Mouse (Mus musculus): Measurements from ENCODE around the gene Hk1. TPM values are rescaled to one million over a fixed set of nuclear protein-coding genes. Genes with fewer than 3 reads are reported as not detected.

The Hk1 gene
- polyA plus RNA-seq, 1 experiment, result 103 TPM

- H3K79me2 ChIP-seq (ENCODE audit: control insufficient read depth, insufficient read depth), result no peaks in the 10 kb centered on the region
- no peaks in the 10 kb centered on the region for H3K36me3 ChIP-seq (ENCODE audit: control insufficient read depth, insufficient read depth)
- H3K4me2 ChIP-seq (ENCODE audit: low read depth), result no peak overlapping the region
- H3ac ChIP-seq (ENCODE audit: control insufficient read depth, insufficient read length), result no peak overlapping the region
- H3K27me3 ChIP-seq (ENCODE audit: control insufficient read depth, insufficient read depth, insufficient read length), result no peaks in the 10 kb centered on the region
- H3K4me3 ChIP-seq, result no peak overlapping the region
- TF ChIP-seq E2F4 (IDR thresholded peaks at IDR 0.05; ENCODE audit: insufficient read depth) (no peak), MYOG (IDR thresholded peaks at IDR 0.05; ENCODE audit: control insufficient read depth in 1 of 3, insufficient read depth in 1 of 3, insufficient read length in 2 of 3, low read depth in 2 of 3) (no peak), REST (IDR thresholded peaks at IDR 0.05; ENCODE audit: insufficient read depth, insufficient read length) (no peak), POLR2A (IDR thresholded peaks at IDR 0.05; ENCODE audit: insufficient read length, low read depth) (no peak), SRF (IDR thresholded peaks at IDR 0.05; ENCODE audit: control insufficient read depth, insufficient read length, low read depth) (no peak), MYOD1 (IDR thresholded peaks at IDR 0.05; ENCODE audit: control insufficient read depth in 1 of 3, insufficient read length in 2 of 3, low read depth in 2 of 3) (no peak), MAX (IDR thresholded peaks at IDR 0.05; ENCODE audit: low read depth) (no peak), TCF3 (IDR thresholded peaks at IDR 0.05; ENCODE audit: insufficient read length, low read depth) (no peak), CEBPB (IDR thresholded peaks at IDR 0.05; ENCODE audit: insufficient read depth, poor library complexity, severe bottlenecking) (no peak), POLR2AphosphoS2 (IDR thresholded peaks at IDR 0.05; ENCODE audit: insufficient read length, low read depth) (no peak), TCF12 (IDR thresholded peaks at IDR 0.05; ENCODE audit: insufficient read depth, poor library complexity, severe bottlenecking) (no peak), USF1 (IDR thresholded peaks at IDR 0.05; ENCODE audit: low read depth) (no peak)
Observed at GRCm38 (mm10) chr10:62247815-62248214, 131.9 kb downstream of the Hk1 start.

DNA sequence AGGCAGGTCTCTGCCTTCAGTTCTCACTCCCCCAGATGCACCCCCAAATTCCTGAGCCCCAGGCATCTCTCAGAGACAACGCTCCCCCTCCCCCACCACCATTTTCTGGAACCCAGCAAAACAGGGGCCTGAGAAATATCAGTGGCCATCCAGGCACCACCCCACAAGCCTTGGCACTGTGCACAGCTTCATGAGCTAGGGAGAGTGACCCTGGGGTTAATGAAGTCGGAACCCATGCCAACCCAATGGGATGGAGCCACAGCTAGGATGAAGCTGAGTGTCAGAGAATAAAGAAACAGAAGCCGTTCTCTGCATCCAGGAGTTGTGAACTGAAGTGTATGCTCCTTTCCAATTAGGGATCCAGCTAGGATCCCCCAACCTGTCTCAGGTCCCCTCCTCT, 132.6 kb downstream of the Hk1 start:
- no peak overlapping the region for H3K4me3 ChIP-seq
- H3ac ChIP-seq (ENCODE audit: control insufficient read depth, insufficient read length), result no peak overlapping the region
- no peaks in the 10 kb centered on the region for H3K27me3 ChIP-seq (ENCODE audit: control insufficient read depth, insufficient read depth, insufficient read length)
- TF ChIP-seq MYOG (IDR thresholded peaks at IDR 0.05; ENCODE audit: control insufficient read depth in 1 of 3, insufficient read depth in 1 of 3, insufficient read length in 2 of 3, low read depth in 2 of 3) (no peak), MAX (IDR thresholded peaks at IDR 0.05; ENCODE audit: low read depth) (no peak)
- no peaks in the 10 kb centered on the region for H3K79me2 ChIP-seq (ENCODE audit: control insufficient read depth, insufficient read depth)
- no peak overlapping the region for H3K4me2 ChIP-seq (ENCODE audit: low read depth)
- H3K36me3 ChIP-seq (ENCODE audit: control insufficient read depth, insufficient read depth), result no peaks in the 10 kb centered on the region

DNA sequence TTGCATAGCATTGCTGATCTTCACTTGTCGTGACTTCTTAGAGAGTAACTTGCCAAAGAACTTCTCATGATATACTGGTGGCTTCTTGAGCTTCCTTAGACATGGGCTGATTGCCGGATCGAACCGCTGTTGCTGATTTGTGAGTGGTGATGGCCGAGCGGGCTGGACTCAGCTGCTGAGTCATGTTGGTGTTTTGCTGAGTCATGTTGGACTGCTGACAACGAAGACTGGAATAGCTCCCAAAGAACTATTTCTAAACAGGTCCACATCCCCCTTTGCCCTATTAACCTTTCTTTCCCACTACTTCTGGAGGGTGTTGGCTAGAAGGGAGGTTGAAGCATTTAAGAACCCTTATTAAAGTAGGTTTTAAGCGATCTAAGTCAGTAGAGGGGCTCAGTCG, 135.6 kb downstream of the Hk1 start:
- Histone ChIP-seq H3K4me3 (no peak overlapping the region), H3K4me2 (ENCODE audit: low read depth) (no peak overlapping the region), H3K27me3 (ENCODE audit: control insufficient read depth, insufficient read depth, insufficient read length) (no peaks in the 10 kb centered on the region), H3K36me3 (ENCODE audit: control insufficient read depth, insufficient read depth) (no peaks in the 10 kb centered on the region), H3K79me2 (ENCODE audit: control insufficient read depth, insufficient read depth) (no peaks in the 10 kb centered on the region), H3ac (ENCODE audit: control insufficient read depth, insufficient read length) (no peak overlapping the region)
- TF ChIP-seq USF1 (IDR thresholded peaks at IDR 0.05; ENCODE audit: low read depth) (no peak), MYOG (IDR thresholded peaks at IDR 0.05; ENCODE audit: control insufficient read depth in 1 of 3, insufficient read depth in 1 of 3, insufficient read length in 2 of 3, low read depth in 2 of 3) (no peak), SRF (IDR thresholded peaks at IDR 0.05; ENCODE audit: control insufficient read depth, insufficient read length, low read depth) (no peak), POLR2A (IDR thresholded peaks at IDR 0.05; ENCODE audit: insufficient read length, low read depth) (no peak), TCF3 (IDR thresholded peaks at IDR 0.05; ENCODE audit: insufficient read length, low read depth) (no peak), MYOD1 (IDR thresholded peaks at IDR 0.05; ENCODE audit: control insufficient read depth in 1 of 3, insufficient read length in 2 of 3, low read depth in 2 of 3) (no peak), MAX (IDR thresholded peaks at IDR 0.05; ENCODE audit: low read depth) (no peak), CEBPB (IDR thresholded peaks at IDR 0.05; ENCODE audit: insufficient read depth, poor library complexity, severe bottlenecking) (no peak), REST (IDR thresholded peaks at IDR 0.05; ENCODE audit: insufficient read depth, insufficient read length) (no peak), POLR2AphosphoS2 (IDR thresholded peaks at IDR 0.05; ENCODE audit: insufficient read length, low read depth) (no peak), E2F4 (IDR thresholded peaks at IDR 0.05; ENCODE audit: insufficient read depth) (no peak), TCF12 (IDR thresholded peaks at IDR 0.05; ENCODE audit: insufficient read depth, poor library complexity, severe bottlenecking) (no peak)

DNA sequence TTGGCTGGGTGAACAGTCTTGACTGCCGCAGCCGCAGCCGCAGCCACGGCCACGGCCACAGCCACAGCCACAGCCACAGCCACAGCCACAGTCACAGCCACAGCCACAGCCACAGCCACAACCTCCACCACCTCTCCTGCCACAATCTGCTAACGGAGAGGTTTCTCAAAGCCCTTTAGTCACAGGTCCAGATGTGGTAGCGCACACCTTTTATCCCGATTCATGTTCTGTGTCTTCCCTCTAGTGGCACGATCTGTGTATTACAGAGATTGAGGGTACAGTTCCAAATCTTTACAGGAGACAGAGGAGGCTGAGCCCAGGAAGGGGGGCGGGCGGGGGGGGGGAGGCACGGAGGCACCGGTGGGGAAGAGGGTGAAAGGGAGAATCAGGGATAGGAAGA, 136.8 kb downstream of the Hk1 start:
- Histone ChIP-seq H3ac (ENCODE audit: control insufficient read depth, insufficient read length) (no peak overlapping the region), H3K4me3 (no peak overlapping the region), H3K36me3 (ENCODE audit: control insufficient read depth, insufficient read depth) (no peaks in the 10 kb centered on the region), H3K4me2 (ENCODE audit: low read depth) (no peak overlapping the region), H3K79me2 (ENCODE audit: control insufficient read depth, insufficient read depth) (no peaks in the 10 kb centered on the region), H3K27me3 (ENCODE audit: control insufficient read depth, insufficient read depth, insufficient read length) (no peaks in the 10 kb centered on the region)
- no peak for TF ChIP-seq MYOG (IDR thresholded peaks at IDR 0.05; ENCODE audit: control insufficient read depth in 1 of 3, insufficient read depth in 1 of 3, insufficient read length in 2 of 3, low read depth in 2 of 3)
- no peak for TF ChIP-seq USF1 (IDR thresholded peaks at IDR 0.05; ENCODE audit: low read depth)
- TF ChIP-seq MAX (IDR thresholded peaks at IDR 0.05; ENCODE audit: low read depth), result no peak
- no peak for TF ChIP-seq SRF (IDR thresholded peaks at IDR 0.05; ENCODE audit: control insufficient read depth, insufficient read length, low read depth)
- TF ChIP-seq POLR2AphosphoS2 (IDR thresholded peaks at IDR 0.05; ENCODE audit: insufficient read length, low read depth), result no peak

- no peak overlapping the region for H3K4me3 ChIP-seq
- no peaks in the 10 kb centered on the region for H3K79me2 ChIP-seq (ENCODE audit: control insufficient read depth, insufficient read depth)
- no peak overlapping the region for H3ac ChIP-seq (ENCODE audit: control insufficient read depth, insufficient read length)
- no peaks in the 10 kb centered on the region for H3K36me3 ChIP-seq (ENCODE audit: control insufficient read depth, insufficient read depth)
- TF ChIP-seq CEBPB (IDR thresholded peaks at IDR 0.05; ENCODE audit: insufficient read depth, poor library complexity, severe bottlenecking), result no peak
- TF ChIP-seq MYOD1 (IDR thresholded peaks at IDR 0.05; ENCODE audit: control insufficient read depth in 1 of 3, insufficient read length in 2 of 3, low read depth in 2 of 3), result no peak
- TF ChIP-seq POLR2AphosphoS2 (IDR thresholded peaks at IDR 0.05; ENCODE audit: insufficient read length, low read depth), result no peak
- TF ChIP-seq REST (IDR thresholded peaks at IDR 0.05; ENCODE audit: insufficient read depth, insufficient read length), result no peak
- no peak for TF ChIP-seq TCF3 (IDR thresholded peaks at IDR 0.05; ENCODE audit: insufficient read length, low read depth)
- TF ChIP-seq E2F4 (IDR thresholded peaks at IDR 0.05; ENCODE audit: insufficient read depth), result no peak
- TF ChIP-seq POLR2A (IDR thresholded peaks at IDR 0.05; ENCODE audit: insufficient read length, low read depth), result no peak
- TF ChIP-seq MAX (IDR thresholded peaks at IDR 0.05; ENCODE audit: low read depth), result no peak
- no peak for TF ChIP-seq TCF12 (IDR thresholded peaks at IDR 0.05; ENCODE audit: insufficient read depth, poor library complexity, severe bottlenecking)
- no peak for TF ChIP-seq SRF (IDR thresholded peaks at IDR 0.05; ENCODE audit: control insufficient read depth, insufficient read length, low read depth)
- no peak for TF ChIP-seq MYOG (IDR thresholded peaks at IDR 0.05; ENCODE audit: control insufficient read depth in 1 of 3, insufficient read depth in 1 of 3, insufficient read length in 2 of 3, low read depth in 2 of 3)
- no peak for TF ChIP-seq USF1 (IDR thresholded peaks at IDR 0.05; ENCODE audit: low read depth)
- H3K4me2 ChIP-seq (ENCODE audit: low read depth), result no peak overlapping the region
- H3K27me3 ChIP-seq (ENCODE audit: control insufficient read depth, insufficient read depth, insufficient read length), result no peaks in the 10 kb centered on the region
Observed at GRCm38 (mm10) chr10:62242358-62242757, 137.3 kb downstream of the Hk1 start.

All from myocyte (in vitro differentiated cells).